Mouse (Mus musculus): Measurements from ENCODE around the gene Egfem1.

The Egfem1 gene

DNA sequence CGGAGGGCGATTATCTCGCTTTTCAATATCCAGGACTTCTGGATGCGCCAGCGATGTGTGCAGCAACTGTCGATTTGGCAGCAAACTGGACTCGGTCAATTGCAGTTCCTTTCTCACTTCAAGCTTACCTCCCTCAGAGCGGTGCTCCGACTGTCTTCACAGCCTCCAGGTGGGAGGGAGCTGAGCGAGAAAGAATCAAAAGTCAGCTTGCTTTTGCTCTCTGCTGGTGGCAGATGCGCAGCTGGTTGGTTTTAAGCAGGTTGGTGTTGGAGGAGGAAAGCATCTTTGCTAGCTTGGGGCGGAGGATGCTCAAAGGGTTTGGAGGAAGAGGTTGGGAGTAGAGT, at the start of gene Egfem1:
TSS of gene Egfem1 (plus strand) at position 72 of the 344 bp plus-strand sequence.
- DNase-seq (ENCODE audit: low spot score) = no peak

DNA sequence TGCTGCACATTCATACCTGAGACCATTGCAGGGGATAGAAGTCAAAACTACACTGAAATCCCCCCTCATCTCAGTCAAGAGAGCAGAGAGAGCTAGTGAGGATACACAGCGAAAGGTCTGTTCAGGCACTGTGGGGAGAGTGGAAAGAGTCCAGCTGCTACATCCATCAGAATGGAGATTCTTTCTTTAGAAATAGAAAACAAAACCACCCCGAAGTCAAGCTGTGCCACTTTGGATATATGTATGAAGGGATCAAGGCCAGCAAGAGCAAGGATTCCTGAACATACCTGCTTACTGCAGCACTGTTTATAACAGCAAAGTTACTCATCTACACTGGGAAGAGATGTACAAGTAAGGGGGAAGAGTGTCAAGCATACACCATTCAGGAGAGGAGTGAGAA, 48.7 kb upstream of the Egfem1 start:
- no peak for DNase-seq (ENCODE audit: low spot score)

DNA sequence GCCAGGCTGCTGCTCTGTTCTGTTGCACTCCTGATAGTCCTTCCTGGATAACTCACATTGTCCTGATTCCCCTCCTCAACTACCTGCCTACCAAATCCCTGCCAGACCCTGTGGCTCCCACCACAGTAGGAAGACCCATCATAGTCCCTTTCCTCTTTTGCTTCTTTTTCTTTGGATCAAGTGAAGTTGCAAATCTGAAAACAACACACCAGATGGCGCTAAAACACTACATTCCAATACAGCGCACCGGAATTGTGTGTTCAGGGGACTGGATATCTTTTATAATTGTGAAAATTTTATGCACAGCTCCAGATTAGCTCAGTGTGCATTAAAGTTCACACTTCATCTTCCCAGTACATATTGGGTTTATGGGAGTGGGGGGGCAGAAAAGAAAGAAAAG, 45.7 kb upstream of the Egfem1 start:
- DNase-seq (ENCODE audit: low spot score) = no peak

DNA sequence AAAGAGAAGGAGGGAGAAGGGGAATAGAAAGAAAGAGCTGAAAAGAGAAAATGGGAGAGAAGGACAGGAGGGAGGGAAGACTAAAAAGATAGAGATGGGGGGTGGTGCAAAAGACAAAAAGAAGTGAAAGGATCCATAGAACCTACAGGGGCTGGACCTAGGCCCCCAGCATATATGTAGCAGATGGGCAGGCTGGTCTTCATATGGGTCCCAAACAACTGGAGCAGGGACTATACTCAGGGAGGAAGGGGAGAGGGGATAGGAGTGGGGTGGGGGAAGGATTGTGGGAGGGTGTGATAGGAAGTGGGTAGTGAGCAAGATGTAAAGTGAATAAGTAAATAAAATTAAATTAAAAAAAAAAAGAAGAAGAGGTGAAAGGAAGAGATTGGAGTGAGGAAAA, 45.2 kb upstream of the Egfem1 start:
- DNase-seq (ENCODE audit: low spot score) = no peak

DNA sequence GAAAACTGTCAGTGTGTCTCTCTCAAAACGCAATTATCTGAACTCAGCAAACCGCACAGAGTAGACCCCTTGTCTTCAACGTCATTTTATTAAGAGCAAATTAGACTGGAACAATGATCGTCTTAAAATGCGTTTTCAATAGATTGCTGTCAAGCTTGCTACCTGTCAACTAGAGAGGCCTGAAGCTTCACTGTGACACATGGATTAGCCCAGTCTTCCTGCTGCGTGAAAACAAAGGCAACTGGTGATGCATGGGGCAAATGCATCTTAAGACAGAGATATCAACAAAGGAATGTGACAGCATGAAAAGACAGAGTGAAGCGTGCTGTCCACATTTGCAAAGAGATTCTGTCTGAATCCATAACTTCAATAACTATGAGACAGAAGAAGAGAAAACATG, 41.8 kb upstream of the Egfem1 start:
- DNase-seq (ENCODE audit: low spot score) = no peak

DNA sequence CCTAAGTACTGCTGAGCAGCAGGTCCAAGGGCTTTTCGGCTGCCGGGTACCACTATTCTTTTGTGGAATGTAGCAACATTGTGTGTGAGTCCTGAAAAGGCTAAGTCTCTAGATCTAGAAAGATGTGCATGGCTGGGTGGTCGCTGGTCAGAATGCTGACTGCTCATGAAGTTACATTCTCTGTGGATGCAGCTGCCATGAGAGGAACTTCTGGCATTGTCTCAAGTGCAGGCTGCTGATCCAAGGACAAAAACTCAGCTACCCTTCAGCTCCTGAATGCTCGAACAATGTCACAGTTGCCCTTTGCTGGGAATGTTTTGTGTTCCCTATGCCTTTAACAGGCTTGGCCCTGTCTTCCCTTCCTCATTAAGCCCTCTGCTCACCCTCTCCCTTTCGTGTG, 35.5 kb upstream of the Egfem1 start:
- no peak for DNase-seq (ENCODE audit: low spot score)

DNA sequence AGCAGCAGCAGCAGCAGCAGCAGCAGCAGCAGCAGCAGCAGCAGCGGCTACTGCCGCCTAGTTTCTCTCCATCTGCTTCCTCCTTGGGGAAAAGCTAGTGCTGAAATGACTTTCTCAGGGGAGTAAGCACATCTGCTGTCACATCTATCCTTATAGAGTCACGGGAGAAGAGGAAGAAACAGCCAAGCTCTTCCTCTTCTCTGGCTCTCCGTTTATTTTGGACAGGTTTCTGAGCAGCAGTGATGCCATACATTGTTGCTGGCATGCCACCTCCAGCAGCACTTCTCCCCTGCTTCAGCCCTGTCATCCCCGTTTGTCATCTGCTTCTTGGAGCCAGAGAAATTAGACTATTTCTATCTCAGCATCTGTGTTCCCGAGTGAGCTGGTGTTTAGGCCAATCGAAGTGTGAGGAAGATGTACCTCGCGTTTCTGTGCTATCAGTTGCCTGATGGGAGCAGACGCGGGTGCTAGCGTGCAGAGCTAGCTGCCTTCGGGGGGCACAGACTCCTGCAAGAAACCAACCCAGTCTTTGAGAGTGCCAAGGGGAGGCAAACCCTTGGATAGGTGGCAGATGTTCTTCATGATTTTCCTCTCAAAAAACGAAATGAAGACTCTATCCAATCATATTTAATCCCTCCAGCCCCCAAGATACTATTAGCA, 34.4 kb upstream of the Egfem1 start:
- no peak for DNase-seq (ENCODE audit: low spot score)

DNA sequence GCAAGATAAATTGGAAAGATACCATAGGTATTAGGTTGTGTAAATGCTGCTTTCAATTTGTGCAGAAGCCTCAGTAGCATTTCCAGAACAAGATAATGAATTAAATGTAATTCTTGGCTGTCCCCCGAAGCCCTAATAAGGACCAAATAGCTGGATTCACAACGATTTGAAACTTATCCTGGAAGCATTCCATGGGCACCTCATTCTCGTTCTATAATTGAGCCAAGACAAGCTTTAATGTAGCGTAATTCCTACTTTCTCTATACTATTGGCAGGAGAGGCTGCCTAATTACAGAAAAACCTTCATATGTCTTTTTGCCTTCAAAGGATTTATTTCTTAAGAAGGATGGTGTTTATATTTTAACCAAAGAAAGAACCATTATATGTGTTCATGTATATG, 18.7 kb upstream of the Egfem1 start:
- DNase-seq (ENCODE audit: low spot score) = no peak

DNA sequence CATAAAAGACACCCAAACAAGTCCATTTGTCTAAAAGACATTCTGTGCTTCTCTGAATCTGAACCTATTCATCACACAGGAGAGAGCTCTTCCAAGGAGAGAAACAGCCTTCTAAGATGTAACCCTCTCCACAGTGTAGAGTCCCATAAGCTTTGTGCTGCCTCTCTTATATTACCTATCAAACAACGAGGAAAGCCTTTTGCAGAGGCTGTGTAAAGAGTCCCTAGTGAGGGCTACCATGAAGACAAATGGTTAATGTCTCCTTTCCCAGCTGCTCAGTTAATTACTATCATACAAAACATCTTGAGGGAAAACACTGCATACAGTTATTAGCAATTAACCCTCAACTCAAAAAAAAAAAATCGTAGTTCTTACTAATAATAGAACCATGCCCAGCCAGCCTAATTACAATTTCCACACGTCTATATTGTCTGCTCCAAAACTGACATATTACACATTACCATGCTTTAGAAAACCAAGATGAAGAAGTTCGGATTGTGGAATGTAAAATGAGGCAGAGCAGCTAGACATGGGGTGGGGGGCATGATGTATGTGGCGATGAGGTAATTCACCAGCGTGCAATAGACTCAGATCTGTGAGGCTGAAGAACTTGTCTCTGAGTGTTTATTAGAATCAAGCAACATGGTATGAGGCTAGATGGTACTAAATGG, 13.3 kb upstream of the Egfem1 start:
- DNase-seq (ENCODE audit: low spot score) = no peak

DNA sequence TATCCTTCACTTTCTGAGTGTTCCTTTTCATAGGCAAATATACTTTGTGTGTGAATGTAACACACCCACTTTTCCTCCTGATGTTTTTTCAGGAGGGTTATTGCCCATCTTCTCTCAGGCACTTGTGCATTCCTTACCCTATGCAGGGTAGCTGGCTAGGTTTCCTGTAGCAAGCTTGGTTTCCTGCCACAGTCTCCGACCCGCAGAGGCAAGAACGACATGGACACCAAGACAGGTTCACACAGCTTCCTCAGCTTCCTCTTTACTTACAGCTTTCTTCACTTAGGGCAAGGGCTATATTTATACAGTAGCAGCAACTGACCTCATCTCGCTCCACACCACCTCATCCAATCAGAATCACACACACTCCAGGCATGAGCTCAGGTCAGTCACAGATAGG, 10.5 kb upstream of the Egfem1 start:
- DNase-seq (ENCODE audit: low spot score) = no peak

DNA sequence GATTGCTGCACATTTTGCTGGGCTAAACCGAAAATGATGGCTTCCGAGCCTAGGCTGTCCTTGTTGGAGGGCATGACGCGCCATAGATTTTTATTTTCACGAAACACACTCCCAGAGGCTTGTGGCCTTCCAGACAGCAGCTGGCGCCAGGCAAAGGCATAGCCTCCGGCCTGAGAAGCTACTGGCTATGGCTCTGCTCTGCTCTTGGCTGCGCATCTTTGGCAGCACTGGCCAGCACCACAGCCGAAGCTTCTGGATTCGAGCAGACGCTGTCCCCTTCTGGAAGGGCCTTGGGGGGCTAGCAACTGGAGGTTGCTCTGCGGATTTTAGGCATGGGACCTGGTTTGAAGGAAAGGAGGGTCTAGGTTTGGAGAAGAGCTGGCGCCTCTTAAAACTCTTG, 306 bp upstream of the Egfem1 start:
- DNase-seq (ENCODE audit: low spot score) = no peak

DNA sequence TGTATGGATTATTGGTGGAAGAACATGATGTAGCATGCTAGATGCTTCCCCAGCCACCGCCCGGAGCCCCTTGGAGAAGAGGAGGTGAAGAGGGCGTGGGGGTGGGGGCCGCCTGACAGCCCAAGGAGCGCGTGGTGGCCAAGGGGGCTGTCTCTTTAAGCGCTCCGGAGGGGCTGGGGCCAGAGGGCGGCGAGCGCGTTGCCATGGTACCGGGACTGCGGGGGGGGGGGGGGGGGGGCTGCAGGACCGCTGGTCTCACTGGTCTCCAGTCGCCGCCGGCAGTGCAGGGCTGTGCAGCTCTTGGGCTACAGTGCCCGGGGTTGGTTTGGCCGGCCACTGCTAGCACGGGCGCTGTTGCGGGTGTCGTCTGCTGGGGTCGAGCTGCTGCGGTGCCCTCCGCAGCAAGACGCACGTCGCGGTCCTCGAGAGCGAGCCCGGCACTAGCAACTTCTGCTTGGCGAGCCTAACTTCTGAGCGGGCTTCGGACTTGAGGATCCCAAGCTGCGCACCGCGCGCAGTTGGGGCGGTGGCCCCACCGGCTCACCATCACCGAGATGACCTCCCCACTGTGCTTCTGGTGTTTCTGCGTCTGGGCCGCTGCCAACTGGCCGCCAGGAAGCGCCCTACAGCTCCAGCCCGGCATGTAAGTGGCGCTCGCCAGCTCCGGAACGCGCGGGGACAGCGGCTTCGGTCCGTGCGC, 623 bp downstream of the Egfem1 start:
- peak; percentile 6 for DNase-seq (ENCODE audit: low spot score)

DNA sequence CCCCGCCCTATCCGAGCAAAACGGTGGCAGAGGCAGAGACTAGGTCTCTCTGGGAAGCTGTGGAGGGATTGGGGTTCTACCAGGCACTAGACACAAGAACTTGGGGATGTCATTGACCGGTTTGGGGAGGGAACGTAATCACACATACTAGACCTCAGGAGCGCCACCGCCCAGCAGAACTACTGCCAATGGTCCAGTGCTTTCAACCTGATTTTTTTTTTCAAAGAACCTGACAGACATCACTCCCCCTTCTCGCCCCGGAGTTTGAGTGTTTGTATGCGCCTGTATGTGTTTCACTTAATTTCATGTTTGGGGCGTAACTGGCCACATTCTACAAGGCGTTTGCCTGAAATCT, 1.1 kb downstream of the Egfem1 start:
- DNase-seq (ENCODE audit: low spot score) = no peak

DNA sequence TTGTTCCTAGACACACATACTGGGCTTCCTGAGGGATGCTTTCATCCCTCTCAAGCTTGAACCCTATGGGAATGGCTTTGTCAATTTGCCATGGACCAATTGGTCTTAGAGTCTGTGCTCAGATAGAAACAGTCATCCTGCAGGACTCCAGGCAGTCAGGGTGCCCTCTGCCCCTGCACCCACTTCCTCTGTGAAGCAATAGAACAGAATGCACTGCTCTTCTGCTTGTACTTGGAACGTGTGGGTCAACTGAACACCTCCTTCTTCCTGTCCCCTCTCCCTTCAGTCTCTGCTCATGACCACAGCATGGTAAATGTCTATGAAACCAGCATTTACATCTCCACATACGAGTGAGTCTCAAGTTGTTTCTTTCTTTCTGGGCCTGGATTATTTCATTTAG, 16.6 kb downstream of the Egfem1 start:
- DNase-seq (ENCODE audit: low spot score) = no peak

DNA sequence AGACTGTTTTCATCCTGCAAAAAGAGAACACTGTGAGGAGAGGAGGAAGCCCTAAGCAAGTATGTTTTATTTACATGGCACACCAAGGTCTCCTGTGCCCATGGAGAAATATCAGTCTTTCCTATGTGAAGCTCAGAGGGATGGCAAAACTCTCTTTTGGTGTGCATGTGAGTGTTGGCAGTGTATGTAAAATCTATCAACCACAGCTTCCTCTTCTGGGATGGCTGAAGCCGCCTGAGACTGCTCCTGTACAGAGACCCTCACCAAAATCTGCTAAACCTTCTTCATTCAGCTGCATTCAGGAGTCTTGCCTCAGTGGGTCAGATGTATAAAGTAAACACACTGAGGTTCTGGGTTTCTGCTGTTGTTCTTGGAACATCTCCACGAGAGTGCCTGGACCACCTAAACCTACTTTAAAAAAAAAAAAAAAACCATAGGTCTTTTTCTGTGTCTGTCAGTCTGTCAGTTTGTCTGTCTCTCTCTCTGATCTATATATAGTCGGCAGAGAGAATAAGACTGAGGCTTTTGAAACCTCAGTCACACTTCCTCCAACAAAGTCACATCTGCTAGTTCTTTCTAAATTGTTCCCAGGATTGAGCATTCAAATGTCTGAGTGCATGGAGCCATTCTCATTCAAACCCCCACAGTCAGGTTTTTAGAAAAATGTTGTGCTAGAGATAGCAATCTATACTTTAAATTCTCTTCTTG, 24.3 kb downstream of the Egfem1 start:
- no peak for DNase-seq (ENCODE audit: low spot score)

DNA sequence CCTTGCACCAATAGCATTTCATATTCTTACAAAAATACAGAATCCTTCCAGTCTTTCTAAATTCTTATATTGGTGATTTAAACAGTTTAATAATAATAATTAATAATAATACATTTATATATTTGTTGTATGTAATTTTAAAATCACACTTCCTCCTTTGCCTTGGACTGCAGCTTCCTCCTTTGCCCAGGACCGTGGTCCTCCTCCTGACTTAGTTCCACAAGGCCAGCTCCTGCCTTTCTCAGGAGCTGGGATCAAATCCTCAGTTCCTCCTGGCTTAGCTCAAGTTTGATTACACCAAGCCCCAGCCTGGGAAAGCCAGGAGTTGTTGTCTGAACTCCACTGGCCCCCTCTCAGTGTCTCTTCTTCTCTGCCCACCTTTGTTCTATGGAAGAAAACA, 25.3 kb downstream of the Egfem1 start:
- DNase-seq (ENCODE audit: low spot score) = no peak

DNA sequence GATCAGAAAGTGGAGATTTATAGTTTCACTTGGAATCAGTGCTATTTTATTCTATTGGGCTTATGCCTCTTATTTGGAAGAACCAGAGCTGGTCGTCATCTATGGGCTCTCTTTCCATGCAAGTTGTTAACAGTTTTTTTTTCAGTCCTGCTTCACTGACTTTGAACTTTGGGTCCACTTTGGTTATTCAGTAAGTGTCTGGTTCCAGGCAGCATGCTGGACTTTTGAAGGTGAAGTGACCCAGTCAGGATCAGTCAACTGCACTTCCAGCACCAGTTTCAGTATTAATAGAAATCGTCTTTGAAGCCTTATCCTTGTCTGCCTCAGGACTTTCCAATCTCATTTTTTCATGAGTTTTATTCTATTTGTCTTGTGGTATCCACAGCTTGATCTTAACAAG, 28.5 kb downstream of the Egfem1 start:
- DNase-seq (ENCODE audit: low spot score) = no peak

DNA sequence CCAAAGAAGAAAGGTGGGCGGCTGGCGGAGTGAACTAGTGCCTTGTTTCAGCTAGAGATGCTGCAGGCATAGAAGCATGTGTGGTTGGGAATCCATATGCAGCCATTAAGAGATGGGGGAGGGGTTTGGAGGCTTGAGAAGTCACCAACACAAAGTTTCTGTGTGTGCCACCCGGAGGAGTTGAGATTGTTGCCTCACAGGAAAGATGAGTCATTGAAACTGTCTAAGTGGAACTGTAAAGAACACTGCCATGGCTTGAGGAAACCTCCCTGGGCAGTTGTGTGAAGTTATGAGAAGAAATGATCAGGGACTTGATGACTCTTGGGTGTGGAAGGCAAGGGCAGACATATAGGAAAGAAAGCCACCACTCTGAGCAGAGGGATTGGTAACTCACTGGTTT, 32.7 kb downstream of the Egfem1 start:
- DNase-seq (ENCODE audit: low spot score) = no peak

DNA sequence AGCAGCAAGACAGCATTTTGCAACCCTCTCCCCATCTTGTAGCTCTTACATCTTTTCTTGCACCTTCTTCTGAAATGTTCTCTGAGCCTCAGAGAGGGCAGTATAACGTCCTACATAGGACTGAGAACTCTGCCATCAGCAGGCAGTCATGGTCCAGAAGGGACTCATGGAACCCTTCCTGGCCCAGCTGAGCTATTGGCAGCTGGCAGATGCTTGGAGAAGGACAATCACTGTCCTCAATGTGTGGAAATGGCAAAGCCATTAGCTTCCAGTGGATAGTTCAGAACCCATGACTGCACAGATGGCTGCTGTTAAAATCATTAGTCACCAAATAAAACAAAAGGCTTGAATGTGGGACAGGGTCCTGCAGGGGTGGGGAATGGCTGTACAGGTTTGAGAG, 35.6 kb downstream of the Egfem1 start:
- no peak for DNase-seq (ENCODE audit: low spot score)

DNA sequence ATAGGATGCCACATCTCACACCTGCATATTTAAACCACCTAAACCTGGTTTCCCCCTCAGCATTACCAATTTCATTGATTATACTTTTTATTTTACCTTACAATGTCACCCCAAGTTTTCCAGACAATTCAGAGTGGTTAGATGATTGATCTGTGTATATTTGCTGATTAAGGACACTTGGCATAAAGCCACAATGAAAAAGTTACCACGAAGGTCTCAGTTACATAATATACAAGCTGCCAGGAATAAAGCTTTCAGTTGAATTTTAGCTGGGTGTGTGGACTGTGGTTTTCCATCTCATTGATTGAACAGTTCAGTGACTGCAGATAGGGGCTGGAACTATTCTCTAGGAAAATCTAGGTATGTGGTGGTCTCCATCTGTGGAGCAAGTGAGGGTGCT, 40.7 kb downstream of the Egfem1 start:
- DNase-seq (ENCODE audit: low spot score) = no peak

DNA sequence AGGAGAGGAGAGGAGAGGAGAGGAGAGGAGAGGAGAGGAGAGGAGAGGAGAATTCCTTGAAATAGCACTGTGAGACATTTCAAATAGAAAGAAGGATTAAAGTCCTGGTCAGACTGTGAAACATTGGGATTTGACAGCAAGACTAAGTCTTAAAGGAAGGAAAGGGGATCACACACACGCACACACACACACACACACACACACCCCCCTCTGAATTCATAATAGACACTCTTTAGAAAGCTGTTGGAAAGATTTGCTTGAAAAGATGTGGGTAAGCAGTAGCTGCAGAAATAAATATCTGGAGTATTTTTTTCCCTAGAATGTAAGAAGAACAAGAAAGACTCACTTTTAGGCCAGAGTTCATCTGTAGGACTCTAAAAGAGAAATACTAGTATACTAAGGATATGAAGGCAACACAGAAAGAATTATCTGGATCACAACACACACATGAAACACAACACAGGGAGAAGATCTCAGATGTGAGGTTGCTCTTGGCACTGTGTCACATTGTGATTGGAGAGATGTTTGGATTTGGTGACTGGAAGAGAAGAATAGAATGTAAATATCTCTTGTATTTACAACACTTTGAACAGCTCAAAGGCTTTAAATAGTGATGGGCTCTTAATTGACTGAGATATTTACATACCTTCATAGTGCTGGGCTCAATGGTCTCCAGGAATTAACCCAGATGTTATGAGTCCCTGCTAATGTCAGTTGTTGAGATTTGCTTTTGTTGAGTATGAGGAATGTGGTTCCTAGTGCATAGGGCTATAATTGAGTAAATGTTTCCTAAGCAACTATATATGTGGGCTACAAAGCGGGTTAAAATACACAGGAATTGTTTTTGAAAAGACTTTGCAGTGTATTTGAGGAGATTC, 50.5 kb downstream of the Egfem1 start:
- no peak for DNase-seq (ENCODE audit: low spot score)

DNA sequence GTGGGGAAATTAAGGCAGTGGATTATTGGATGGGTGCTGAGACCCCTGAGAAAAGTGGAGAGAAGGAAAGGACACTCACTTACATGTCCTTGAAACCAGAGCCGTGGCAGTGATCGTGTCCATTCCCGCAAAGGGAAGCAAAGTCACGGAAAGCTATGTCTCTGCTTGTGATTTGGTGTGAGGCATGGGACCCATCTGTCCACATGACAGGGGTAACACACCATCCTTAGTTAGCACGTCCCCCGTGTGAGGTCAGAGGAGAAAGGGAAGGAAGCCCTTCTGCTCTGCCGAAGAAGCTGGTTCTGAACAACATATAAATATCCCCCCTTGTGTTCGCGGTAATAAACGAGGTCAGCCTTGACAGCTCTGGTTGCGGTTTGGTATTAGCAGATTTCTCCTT, 52.7 kb downstream of the Egfem1 start:
- no peak for DNase-seq (ENCODE audit: low spot score)
